Mouse (Mus musculus) heart, embryonic 16.5 days (tissue): ENCODE measurements around the gene Dnttip1. TPM values are rescaled to one million over a fixed set of nuclear protein-coding genes. Genes with fewer than 3 reads are reported as not detected.

Experiments used
- ATAC-seq: fragments of 200-750 bp; cut with Nextera tagmentation; replicated peaks from 2 replicates; pipeline ENCODE4 v1.8.0; 2017; ENCODE audit warnings: moderate number of reproducible peaks; ENCODE audit not compliant: insufficient read depth, low FRiP score; ENCODE audit errors: extremely low read depth
- H3K27ac ChIP-seq: fragments of 300-500 bp; sonication (generic); 2 replicates; pipeline ENCODE4 v1.5.1; 2014; ENCODE audit warnings: mild to moderate bottlenecking, low read length, control low read depth, moderate library complexity
- H3K27me3 ChIP-seq: fragments of 300-500 bp; sonication (generic); 2 replicates; pipeline ENCODE4 v1.6.1; 2014; ENCODE audit warnings: low read length, mixed read lengths; ENCODE audit not compliant: control insufficient read depth, insufficient read depth
- H3K36me3 ChIP-seq: fragments of 300-500 bp; sonication (generic); 2 replicates; pipeline ENCODE4 v1.6.1; 2014; ENCODE audit not compliant: control insufficient read depth, insufficient read depth
- H3K4me1 ChIP-seq: fragments of 300-500 bp; sonication (generic); 2 replicates; pipeline ENCODE4 v1.6.1; 2014; ENCODE audit warnings: low read length, mixed read lengths; ENCODE audit not compliant: control insufficient read depth, insufficient read depth
- H3K4me2 ChIP-seq: fragments of 300-500 bp; sonication (generic); 2 replicates; pipeline ENCODE4 v1.6.1; 2014; ENCODE audit warnings: low read depth, mild to moderate bottlenecking, control low read depth, low read length
- H3K4me3 ChIP-seq: fragments of 300-500 bp; sonication (generic); 2 replicates; pipeline ENCODE4 v1.5.1; 2014; ENCODE audit warnings: mild to moderate bottlenecking, control low read depth, low read length
- H3K9ac ChIP-seq: fragments of 300-500 bp; sonication (generic); 2 replicates; pipeline ENCODE4 v1.6.1; 2014; ENCODE audit warnings: low read length, control low read depth
- H3K9me3 ChIP-seq: fragments of 300-500 bp; sonication (generic); replicated peaks from 2 replicates; pipeline ENCODE4 v1.6.1; 2016; ENCODE audit warnings: low read length; ENCODE audit not compliant: control insufficient read depth
- WGBS: fragments of 180-500 bp; shearing (Covaris S2); extraction: QIAGEN DNeasy Blood & Tissue Kit; methylation state at CpG from one replicate; pipeline ENCODE4 v1.1.7; 2014; 5-methylcytosine and 5-hydroxymethylcytosine counted together
- polyA plus RNA-seq: library from polyadenylated mRNA; unstranded; fragments of >200 nt; fragmentation: Nextera tagmentation; extraction: Ambion mirVana; gene quantifications from 2 replicates; pipeline ENCODE4 v1.2.1, GENCODE M21; 2015

Dnttip1 gene
- polyA plus RNA-seq, 1 experiment from 2014 or later = 58.7 TPM

DNA sequence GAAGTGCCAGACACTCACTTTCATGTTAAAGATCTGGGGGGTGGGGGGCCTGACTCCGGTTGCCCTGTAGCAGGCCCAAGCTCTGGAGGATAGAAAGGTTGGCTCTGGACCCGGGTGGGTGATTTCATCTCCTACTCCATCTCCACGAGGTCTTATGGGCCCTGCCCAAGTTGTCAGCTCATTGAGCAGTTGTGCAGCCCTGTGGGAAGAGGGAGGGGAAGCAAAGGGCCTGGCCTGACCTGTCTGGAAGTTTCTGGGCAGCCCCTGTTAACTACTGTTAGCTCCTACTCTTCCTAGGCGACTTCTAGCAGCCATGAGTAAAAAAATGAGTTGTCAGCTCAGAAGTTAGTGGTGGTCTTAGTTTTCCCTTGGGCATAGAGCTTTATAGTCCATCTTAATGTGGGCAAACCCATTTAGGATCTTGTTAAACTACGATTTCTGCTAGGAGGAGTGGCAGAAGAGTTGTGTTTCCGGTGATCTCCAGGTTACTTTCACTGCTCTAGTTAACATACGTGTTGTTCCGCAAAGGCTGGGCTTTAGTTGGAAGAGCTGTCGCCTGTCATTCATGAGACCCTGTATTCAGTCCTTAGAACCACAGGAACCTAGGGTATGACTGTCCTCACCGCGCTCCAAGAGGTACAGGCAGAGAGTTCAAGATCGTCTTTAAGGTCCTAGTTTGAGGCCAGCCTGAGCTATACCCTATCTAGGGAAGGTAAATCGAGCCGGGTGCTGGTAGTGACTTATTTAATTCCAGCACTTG lies 27.6 kb downstream of the Dnttip1 start:
- Histone ChIP-seq H3K27me3 (no peaks in the 10 kb centered on the region), H3K27ac (no peak overlapping the region), H3K9me3 (no peaks in the 10 kb centered on the region), H3K4me1 (peaks cover 12% of the 10 kb centered on the region), H3K4me3 (no peak overlapping the region), H3K9ac (no peak overlapping the region), H3K4me2 (no peak overlapping the region), H3K36me3 (no peaks in the 10 kb centered on the region; the same call in 1 of the 2 replicates)
- ATAC-seq = no peak
- 79% methylated on average over 14 of the region's 14 CpGs for WGBS

GRCm38 (mm10) chr2:164773989-164774364 lies 28.2 kb downstream of the Dnttip1 start:
- WGBS = 77% methylated on average over 5 of the region's 5 CpGs

DNA sequence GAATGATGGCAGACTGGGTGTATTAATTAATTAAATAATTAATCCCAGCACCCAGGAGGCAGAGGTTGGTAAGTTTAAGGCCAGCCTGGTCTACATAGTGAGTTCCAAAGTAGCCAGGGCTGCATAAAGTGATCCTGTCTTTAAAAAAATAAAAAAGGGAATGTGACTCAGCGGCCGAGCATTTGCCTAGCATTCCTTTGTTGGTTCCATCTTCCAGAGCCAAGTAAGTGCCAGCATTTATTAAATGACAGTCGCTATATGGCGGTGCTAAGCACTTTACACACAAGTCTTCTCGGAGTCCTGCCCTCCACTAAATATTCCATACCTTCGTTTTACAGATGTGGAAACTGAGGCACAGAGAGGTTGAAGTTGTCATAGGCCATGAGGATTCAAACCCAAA lies 30.3 kb downstream of the Dnttip1 start:
- H3K27ac ChIP-seq = no peak overlapping the region
- no peak overlapping the region for H3K4me3 ChIP-seq
- peaks cover 5% of the 10 kb centered on the region for H3K4me1 ChIP-seq
- no peaks in the 10 kb centered on the region for H3K9me3 ChIP-seq
- H3K36me3 ChIP-seq = no peaks in the 10 kb centered on the region; the same call in 1 of the 2 replicates
- ATAC-seq = no peak
- 73% methylated on average over 6 of the region's 6 CpGs for WGBS
- no peaks in the 10 kb centered on the region for H3K27me3 ChIP-seq
- H3K4me2 ChIP-seq = no peak overlapping the region
- no peak overlapping the region for H3K9ac ChIP-seq

More at GRCm38 (mm10) chr2:164773989-164774364, 28.2 kb downstream of the Dnttip1 start:
- ATAC-seq = no peak
- H3K36me3 ChIP-seq = no peaks in the 10 kb centered on the region; the same call in 1 of the 2 replicates
- H3K9me3 ChIP-seq = no peaks in the 10 kb centered on the region
- H3K9ac ChIP-seq = no peak overlapping the region
- no peak overlapping the region for H3K4me2 ChIP-seq
- no peak overlapping the region for H3K4me3 ChIP-seq
- no peaks in the 10 kb centered on the region for H3K27me3 ChIP-seq
- peaks cover 11% of the 10 kb centered on the region for H3K4me1 ChIP-seq
- H3K27ac ChIP-seq = no peak overlapping the region

DNA sequence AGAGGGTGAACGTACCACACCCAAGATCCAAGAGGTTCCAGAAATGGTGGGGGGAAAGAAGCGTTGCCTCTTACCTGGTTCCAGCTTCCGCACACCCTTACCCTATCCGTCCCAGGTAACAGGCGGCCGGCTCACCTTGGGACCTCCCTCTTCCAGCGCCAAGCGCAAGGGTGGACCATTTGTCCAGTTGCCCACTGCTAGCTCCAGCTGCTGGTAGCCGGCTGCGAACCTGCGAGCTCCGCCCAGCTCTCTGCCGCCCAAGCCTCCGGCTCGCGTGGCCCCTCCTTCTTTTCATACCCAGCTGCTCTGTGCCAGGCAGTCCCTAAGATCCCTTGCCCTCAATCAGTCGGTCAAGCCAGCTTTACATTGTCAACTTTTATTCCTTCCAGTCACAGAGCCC lies 31.0 kb downstream of the Dnttip1 start:
- peaks cover 5% of the 10 kb centered on the region for H3K4me1 ChIP-seq
- no peak overlapping the region for H3K27ac ChIP-seq
- no peaks in the 10 kb centered on the region for H3K9me3 ChIP-seq
- H3K9ac ChIP-seq = no peak overlapping the region
- no peaks in the 10 kb centered on the region for H3K27me3 ChIP-seq
- ATAC-seq = no peak
- no peak overlapping the region for H3K4me3 ChIP-seq
- WGBS = 53% methylated on average over 17 of the region's 17 CpGs
- no peak overlapping the region for H3K4me2 ChIP-seq
- H3K36me3 ChIP-seq = no peaks in the 10 kb centered on the region; the same call in 1 of the 2 replicates

DNA sequence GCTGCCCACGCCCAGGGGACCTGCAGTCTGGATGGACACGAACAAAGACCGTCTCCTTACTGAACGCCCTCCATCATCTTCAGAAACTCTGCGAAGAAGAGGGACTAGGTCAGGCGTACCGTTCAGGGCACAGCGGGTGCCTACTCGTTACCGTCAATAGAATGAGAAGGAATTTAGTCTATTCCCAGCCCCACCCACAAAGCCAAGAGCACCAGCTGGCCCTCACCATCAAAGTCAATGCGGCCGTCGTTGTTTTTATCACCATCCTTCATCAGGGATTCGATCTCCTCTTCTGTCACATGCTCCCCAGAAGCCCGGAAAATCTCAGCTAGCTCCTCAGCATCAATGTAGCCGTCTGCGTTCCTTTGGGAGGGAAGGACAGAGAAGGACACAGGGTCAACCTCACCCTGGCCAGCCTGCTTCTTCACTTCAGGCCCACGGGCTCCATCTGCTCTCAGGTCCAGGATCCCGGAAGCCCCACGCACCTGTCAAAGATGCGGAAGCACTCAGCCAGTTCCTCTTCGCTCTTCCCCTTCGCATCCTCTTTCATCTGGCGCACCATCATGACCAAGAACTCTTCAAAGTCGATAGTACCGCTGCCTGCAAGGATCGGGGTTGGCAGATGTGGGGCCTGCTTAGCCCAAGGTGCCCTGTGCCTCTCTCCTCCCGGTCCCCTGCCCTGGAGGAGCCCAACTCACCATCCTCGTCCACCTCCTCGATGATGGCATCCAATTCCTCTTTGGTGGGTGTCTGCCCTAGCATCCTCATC lies 31.6 kb downstream of the Dnttip1 start:
- Histone ChIP-seq H3K27me3 (no peaks in the 10 kb centered on the region), H3K27ac (no peak overlapping the region), H3K4me3 (no peak overlapping the region), H3K4me2 (no peak overlapping the region), H3K9me3 (no peaks in the 10 kb centered on the region), H3K9ac (no peak overlapping the region), H3K4me1 (no peaks in the 10 kb centered on the region), H3K36me3 (no peaks in the 10 kb centered on the region; the same call in 1 of the 2 replicates)
- no peak for ATAC-seq
- whole genome bisulfite sequencing = 74% methylated on average over 30 of the region's 30 CpGs

DNA sequence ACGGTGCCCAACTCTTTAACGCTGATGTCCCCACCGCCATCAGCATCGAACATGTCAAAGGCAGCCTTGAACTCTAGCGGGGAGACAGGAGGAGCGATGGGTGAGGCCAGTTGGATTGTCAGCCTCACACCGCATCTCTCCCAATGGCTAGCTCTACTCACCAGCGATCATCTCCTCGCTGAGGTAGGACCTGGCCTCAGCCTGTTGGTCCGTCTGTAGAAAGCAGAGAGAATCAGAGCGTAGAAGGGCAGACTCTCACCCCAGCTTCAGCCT lies 32.2 kb downstream of the Dnttip1 start:
- Histone ChIP-seq H3K27ac (no peak overlapping the region), H3K4me2 (no peak overlapping the region), H3K27me3 (no peaks in the 10 kb centered on the region), H3K36me3 (no peaks in the 10 kb centered on the region; the same call in 1 of the 2 replicates), H3K4me1 (no peaks in the 10 kb centered on the region), H3K9ac (no peak overlapping the region), H3K4me3 (no peak overlapping the region), H3K9me3 (no peaks in the 10 kb centered on the region)
- 90% methylated on average over 11 of the region's 11 CpGs for WGBS
- ATAC-seq = no peak

- no peaks in the 10 kb centered on the region for H3K4me1 ChIP-seq
- H3K27ac ChIP-seq = no peak overlapping the region
- no peak overlapping the region for H3K4me2 ChIP-seq
- no peaks in the 10 kb centered on the region for H3K9me3 ChIP-seq
- H3K36me3 ChIP-seq = no peaks in the 10 kb centered on the region
- H3K27me3 ChIP-seq = no peaks in the 10 kb centered on the region
- no peak overlapping the region for H3K4me3 ChIP-seq
- no peak overlapping the region for H3K9ac ChIP-seq
- 59% methylated on average over 7 of the region's 7 CpGs for WGBS
- no peak for ATAC-seq
Observed at GRCm38 (mm10) chr2:164778809-164779208, 33.0 kb downstream of the Dnttip1 start.

GRCm38 (mm10) chr2:164779481-164780086 lies 33.8 kb downstream of the Dnttip1 start, which contains the start of gene Tnnc2:
Tnnc2 (minus strand) TSS chr2:164779967.
- H3K27me3 ChIP-seq = no peaks in the 10 kb centered on the region
- no peak within 1 kb of the TSS for H3K9ac ChIP-seq
- H3K4me2 ChIP-seq = no peak within 1 kb of the TSS
- peaks cover 1% of the 10 kb centered on the region for H3K4me1 ChIP-seq
- 68% methylated on average over 8 of the region's 8 CpGs for WGBS
- ATAC-seq = no peak
- no peaks in the 10 kb centered on the region for H3K36me3 ChIP-seq
- no peaks in the 10 kb centered on the region for H3K9me3 ChIP-seq
- H3K27ac ChIP-seq = no peak within 1 kb of the TSS
- no peak within 1 kb of the TSS for H3K4me3 ChIP-seq

DNA sequence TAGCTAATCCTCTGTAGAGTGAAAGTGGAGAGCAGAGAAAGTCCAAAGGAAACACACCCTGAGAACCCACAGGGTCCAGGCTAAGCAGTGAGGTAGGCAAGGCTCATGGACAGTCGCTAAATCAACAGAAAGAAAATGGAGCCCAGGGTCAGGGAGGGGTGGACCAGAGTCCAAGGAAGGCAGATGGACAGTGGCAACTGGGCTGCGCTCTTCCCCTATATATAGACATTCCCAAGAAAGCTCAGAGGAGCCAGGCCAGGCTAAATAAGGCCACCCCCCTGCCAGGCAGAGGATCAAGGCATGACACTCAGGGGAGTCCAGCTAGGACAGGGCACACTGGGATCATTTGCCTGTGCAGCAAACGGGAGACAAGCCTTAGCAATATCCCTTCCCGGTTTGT lies 36.1 kb downstream of the Dnttip1 start:
- Histone ChIP-seq H3K4me3 (no peak overlapping the region), H3K9ac (no peak overlapping the region), H3K9me3 (no peaks in the 10 kb centered on the region), H3K27ac (no peak overlapping the region), H3K4me1 (peaks cover 9% of the 10 kb centered on the region), H3K27me3 (no peaks in the 10 kb centered on the region), H3K36me3 (no peaks in the 10 kb centered on the region), H3K4me2 (no peak overlapping the region)
- no peak for ATAC-seq
- 62% methylated on average over 4 of the region's 4 CpGs for WGBS
